Mouse (Mus musculus): ENCODE results near the gene Slc35f6.

- no peak for TF ChIP-seq CTCF (conservative IDR thresholded peaks at IDR 0.05; ENCODE audit: low read length)
- no peak for TF ChIP-seq POU5F1 (IDR thresholded peaks at IDR 0.05; ENCODE audit: borderline replicate concordance, low read length)
Observed at GRCm38 (mm10) chr5:30679593-30679992, 31.9 kb downstream of the Slc35f6 start.
